In genomic region chr5:37917161-37917560, GRCm38 (mm10) we compare ENCODE assay signal across 20 mouse cellular contexts.
A peak's percentile ranks its signal among the peaks of the same experiment; 100 is the strongest.
DNase-seq lines count a peak whose midpoint lies in the region; ATAC-seq and TF ChIP-seq lines count a peak whose summit lies in the region.
"Had no signal": no experiment of that assay in that cellular context is flagged by ENCODE, and none has a peak within 500 bp of the region (broad histone marks: within the 10 kb centered on the region; RNA-seq: fewer than 3 reads in every experiment).

No protein-coding gene starts in this region.

- H3K4me2 ChIP-seq in midbrain, embryonic 14.5 days (ENCODE audit: low read length) = no peak overlapping the region
- no peak overlapping the region for H3K4me2 ChIP-seq in midbrain, postnatal 0 days (ENCODE audit: low read depth, low read length, poor library complexity, severe bottlenecking)
- peak overlapping the region; percentile 43; the same call in 1 of the 2 replicates for H3K4me2 ChIP-seq in embryonic facial prominence, embryonic 12.5 days (replicated peaks)
- no peak overlapping the region for H3K4me2 ChIP-seq in embryonic facial prominence, embryonic 14.5 days (ENCODE audit: low read depth, low read length)
- H3K4me2 ChIP-seq in limb, embryonic 14.5 days (replicated peaks; ENCODE audit: low read depth, low read length, severe bottlenecking) = no peak overlapping the region
- no peak overlapping the region for H3K4me2 ChIP-seq in intestine, postnatal 0 days (replicated peaks; ENCODE audit: low read depth)

- H3K9ac ChIP-seq in midbrain, embryonic 14.5 days (replicated peaks; ENCODE audit: low read length) = no peak overlapping the region
- H3K9ac ChIP-seq in midbrain, postnatal 0 days (replicated peaks; ENCODE audit: low read length, poor library complexity, severe bottlenecking) = no peak overlapping the region
- no peak overlapping the region for H3K9ac ChIP-seq in embryonic facial prominence, embryonic 12.5 days
- no peak overlapping the region for H3K9ac ChIP-seq in embryonic facial prominence, embryonic 14.5 days (ENCODE audit: low read depth, low read length)
- no peak overlapping the region for H3K9ac ChIP-seq in limb, embryonic 14.5 days (ENCODE audit: low read depth, low read length, severe bottlenecking)
- no peak overlapping the region for H3K9ac ChIP-seq in intestine, postnatal 0 days (ENCODE audit: low read depth, low read length)
- H3K9ac ChIP-seq: forebrain, embryonic 15.5 days had no signal

- H3K36me3 ChIP-seq in midbrain, embryonic 14.5 days (ENCODE audit: control insufficient read depth, insufficient read depth, low read length) = no peaks in the 10 kb centered on the region
- no peaks in the 10 kb centered on the region for H3K36me3 ChIP-seq in midbrain, postnatal 0 days (ENCODE audit: insufficient read depth, low read length)
- H3K36me3 ChIP-seq in embryonic facial prominence, embryonic 12.5 days = no peaks in the 10 kb centered on the region
- no peaks in the 10 kb centered on the region for H3K36me3 ChIP-seq in embryonic facial prominence, embryonic 14.5 days (ENCODE audit: control insufficient read depth, insufficient read depth, low read length)
- no peaks in the 10 kb centered on the region for H3K36me3 ChIP-seq in limb, embryonic 14.5 days (ENCODE audit: control insufficient read depth, insufficient read depth, low read length)
- no peaks in the 10 kb centered on the region for H3K36me3 ChIP-seq in hindbrain, embryonic 10.5 days
- H3K36me3 ChIP-seq in intestine, postnatal 0 days (ENCODE audit: control insufficient read depth, insufficient read depth) = no peaks in the 10 kb centered on the region
- H3K36me3 ChIP-seq: forebrain, embryonic 15.5 days; heart, embryonic 10.5 days had no signal

- ATAC-seq in midbrain, embryonic 14.5 days (ENCODE audit: low FRiP score, low TSS enrichment) = no peak
- no peak for ATAC-seq in midbrain, postnatal 0 days (ENCODE audit: low FRiP score)
- ATAC-seq in embryonic facial prominence, embryonic 12.5 days (ENCODE audit: insufficient number of reproducible peaks, insufficient read depth, low FRiP score, low TSS enrichment) = no peak
- no peak for ATAC-seq in embryonic facial prominence, embryonic 14.5 days (ENCODE audit: low read depth)
- ATAC-seq in limb, embryonic 14.5 days (ENCODE audit: low FRiP score, low read depth) = 0 out of 2 replicates have a peak, but pooled peaks have one; percentile 12
- ATAC-seq in intestine, postnatal 0 days = no peak
- ATAC-seq: forebrain, embryonic 15.5 days; hindbrain, postnatal 0 days had no signal

- H3K27ac ChIP-seq in midbrain, embryonic 14.5 days (replicated peaks; ENCODE audit: low read depth, low read length) = no peak overlapping the region
- no peak overlapping the region for H3K27ac ChIP-seq in midbrain, postnatal 0 days (ENCODE audit: low read depth, low read length)
- H3K27ac ChIP-seq in embryonic facial prominence, embryonic 12.5 days = no peak overlapping the region
- no peak overlapping the region for H3K27ac ChIP-seq in embryonic facial prominence, embryonic 14.5 days (replicated peaks; ENCODE audit: low read depth, low read length)
- H3K27ac ChIP-seq in limb, embryonic 14.5 days (replicated peaks; ENCODE audit: low read depth, low read length) = no peak overlapping the region
- H3K27ac ChIP-seq in hindbrain, embryonic 10.5 days = no peak overlapping the region
- H3K27ac ChIP-seq in intestine, postnatal 0 days (ENCODE audit: low read depth, low read length) = no peak overlapping the region
- H3K27ac ChIP-seq: forebrain, embryonic 15.5 days; heart, embryonic 10.5 days; hindbrain, embryonic 13.5 days; hindbrain, postnatal 0 days had no signal

- TF ChIP-seq CTCF in midbrain, postnatal 0 days (IDR thresholded peaks at IDR 0.05) = no peak
- TF ChIP-seq CTCF in intestine, postnatal 0 days (IDR thresholded peaks at IDR 0.05; ENCODE audit: low read depth) = no peak

- peaks cover 7% of the 10 kb centered on the region; the same call in 1 of the 2 replicates for H3K4me1 ChIP-seq in midbrain, embryonic 14.5 days (ENCODE audit: control insufficient read depth, insufficient read depth, low read length)
- H3K4me1 ChIP-seq in midbrain, postnatal 0 days (ENCODE audit: insufficient read depth, low read length) = no peaks in the 10 kb centered on the region
- peaks cover 31% of the 10 kb centered on the region for H3K4me1 ChIP-seq in embryonic facial prominence, embryonic 12.5 days
- H3K4me1 ChIP-seq in embryonic facial prominence, embryonic 14.5 days (ENCODE audit: control insufficient read depth, insufficient read depth, low read length) = peaks cover 10% of the 10 kb centered on the region; the same call in 1 of the 2 replicates
- peaks cover 10% of the 10 kb centered on the region; the same call in 1 of the 2 replicates for H3K4me1 ChIP-seq in limb, embryonic 14.5 days (ENCODE audit: control insufficient read depth, insufficient read depth, low read length)
- H3K4me1 ChIP-seq in hindbrain, embryonic 10.5 days (replicated peaks) = peaks cover 27% of the 10 kb centered on the region
- H3K4me1 ChIP-seq in intestine, postnatal 0 days (replicated peaks; ENCODE audit: control insufficient read depth, insufficient read depth, low read length) = no peaks in the 10 kb centered on the region

- no peaks in the 10 kb centered on the region for H3K9me3 ChIP-seq in midbrain, embryonic 14.5 days (ENCODE audit: control insufficient read depth, low read length)
- 0 out of 2 replicates have a peak, but pooled peaks cover 5% of the 10 kb centered on the region for H3K9me3 ChIP-seq in midbrain, postnatal 0 days (ENCODE audit: low read length)
- H3K9me3 ChIP-seq in embryonic facial prominence, embryonic 12.5 days = no peaks in the 10 kb centered on the region
- H3K9me3 ChIP-seq in embryonic facial prominence, embryonic 14.5 days (ENCODE audit: control insufficient read depth, low read length) = no peaks in the 10 kb centered on the region
- H3K9me3 ChIP-seq in limb, embryonic 14.5 days (ENCODE audit: control insufficient read depth, low read length) = no peaks in the 10 kb centered on the region
- peaks cover 10% of the 10 kb centered on the region; the same call in 1 of the 2 replicates for H3K9me3 ChIP-seq in hindbrain, embryonic 10.5 days
- H3K9me3 ChIP-seq in intestine, postnatal 0 days (ENCODE audit: control insufficient read depth) = no peaks in the 10 kb centered on the region
- H3K9me3 ChIP-seq: forebrain, embryonic 15.5 days; heart, embryonic 10.5 days; hindbrain, embryonic 13.5 days had no signal

- no peak overlapping the region for H3K4me3 ChIP-seq in midbrain, embryonic 14.5 days (replicated peaks; ENCODE audit: low read depth, low read length)
- no peak overlapping the region for H3K4me3 ChIP-seq in midbrain, postnatal 0 days (ENCODE audit: low read depth, low read length)
- no peak overlapping the region for H3K4me3 ChIP-seq in embryonic facial prominence, embryonic 12.5 days
- H3K4me3 ChIP-seq in embryonic facial prominence, embryonic 14.5 days (ENCODE audit: low read depth, low read length) = no peak overlapping the region
- H3K4me3 ChIP-seq in limb, embryonic 14.5 days (replicated peaks; ENCODE audit: low read length) = no peak overlapping the region
- H3K4me3 ChIP-seq in hindbrain, embryonic 10.5 days = no peak overlapping the region
- H3K4me3 ChIP-seq in intestine, postnatal 0 days (ENCODE audit: low read depth, low read length) = no peak overlapping the region

- peak; percentile 18 for DNase-seq in midbrain, embryonic 14.5 days
- DNase-seq in midbrain, postnatal 0 days (ENCODE audit: low spot score) = no peak
- DNase-seq in embryonic facial prominence, embryonic 14.5 days (ENCODE audit: low spot score) = peak; percentile 59
- peak; percentile 63 for DNase-seq in limb, embryonic 14.5 days (ENCODE audit: low spot score)
- DNase-seq in hindbrain, embryonic 10.5 days (ENCODE audit: low spot score) = no peak
- DNase-seq in ovary, postnatal 10 days (ENCODE audit: low spot score) = no peak
- DNase-seq: adrenal gland, adult 8-10 months; adrenal gland, postnatal 36 days; cerebellum, adult 2 months; cerebellum, postnatal 10 days; gastrocnemius, postnatal 36 days; heart, adult 11 months; heart, postnatal 10 days; heart, postnatal 4 days had no signal

- TF ChIP-seq POLR2A in limb, embryonic 14.5 days (IDR thresholded peaks at IDR 0.05; ENCODE audit: borderline replicate concordance, extremely low read depth, insufficient read depth, insufficient read length) = no peak

- WGBS in midbrain, embryonic 14.5 days = 22% methylated on average over 5 of the region's 5 CpGs
- WGBS in midbrain, postnatal 0 days = 30% methylated on average over 5 of the region's 5 CpGs
- 10% methylated on average over 5 of the region's 5 CpGs for WGBS in embryonic facial prominence, embryonic 12.5 days
- 11% methylated on average over 5 of the region's 5 CpGs for WGBS in embryonic facial prominence, embryonic 14.5 days
- 3% methylated on average over 5 of the region's 5 CpGs for WGBS in limb, embryonic 14.5 days
- WGBS in hindbrain, embryonic 10.5 days = 19% methylated on average over 5 of the region's 5 CpGs
- WGBS in intestine, postnatal 0 days = 12% methylated on average over 5 of the region's 5 CpGs

- peaks cover 24% of the 10 kb centered on the region for H3K27me3 ChIP-seq in midbrain, embryonic 14.5 days (ENCODE audit: control insufficient read depth, insufficient read depth, low read length)
- H3K27me3 ChIP-seq in midbrain, postnatal 0 days (ENCODE audit: insufficient read depth, low read length) = peaks cover 13% of the 10 kb centered on the region
- H3K27me3 ChIP-seq in embryonic facial prominence, embryonic 12.5 days = peaks cover 34% of the 10 kb centered on the region
- H3K27me3 ChIP-seq in embryonic facial prominence, embryonic 14.5 days (replicated peaks; ENCODE audit: control insufficient read depth, insufficient read depth, low read length) = peaks cover 15% of the 10 kb centered on the region
- H3K27me3 ChIP-seq in limb, embryonic 14.5 days (ENCODE audit: control insufficient read depth, insufficient read depth, low read length) = peaks cover 16% of the 10 kb centered on the region
- peaks cover 52% of the 10 kb centered on the region for H3K27me3 ChIP-seq in hindbrain, embryonic 10.5 days (ENCODE audit: insufficient read depth, poor library complexity, severe bottlenecking)
- peaks cover 17% of the 10 kb centered on the region for H3K27me3 ChIP-seq in intestine, postnatal 0 days (replicated peaks; ENCODE audit: control insufficient read depth, insufficient read depth, low read length)

Comparison
In these comparisons a context has a peak if more than half of its experiments do, and no peak if none do; other contexts are left out.
1. DNase-seq: peak in midbrain, embryonic 14.5 days (single experiment), embryonic facial prominence, embryonic 14.5 days (single experiment) and limb, embryonic 14.5 days (single experiment); none in midbrain, postnatal 0 days (single experiment), hindbrain, embryonic 10.5 days (single experiment) and ovary, postnatal 10 days (single experiment).